Mouse (Mus musculus): Measurements from ENCODE around the gene Zbtb11. TPM values are rescaled to one million over a fixed set of nuclear protein-coding genes. Genes with fewer than 3 reads are reported as not detected.
"Not testable (repeated sequence)": the region's sequence is repeated elsewhere in the genome, so short reads cannot be mapped to it uniquely, and the experiment has no call there.

Zbtb11 gene
- polyA plus RNA-seq, 1 experiment from 2014 or later: 18.4 TPM

- Histone ChIP-seq H3K4me2 (replicated peaks) (0 out of 2 replicates have a peak overlapping the region, but pooled peaks have one; percentile 7), H3K4me1 (no peaks in the 10 kb centered on the region), H3K4me3 (no peak overlapping the region), H3K9ac (no peak overlapping the region), H3K27me3 (replicated peaks) (no peaks in the 10 kb centered on the region), H3K27ac (no peak overlapping the region), H3K36me3 (no peaks in the 10 kb centered on the region), H3K9me3 (no peaks in the 10 kb centered on the region)
- WGBS: 43% methylated on average over 19 of the region's 19 CpGs
- peak; percentile 76 for ATAC-seq (ENCODE audit: low FRiP score, low read depth)
These were observed 22.6 kb upstream of the Zbtb11 start for GRCm38 (mm10) chr16:55950946-55951678.

- no peak overlapping the region for H3K9ac ChIP-seq
- H3K27me3 ChIP-seq (replicated peaks): no peaks in the 10 kb centered on the region
- WGBS: 74% methylated on average over 7 of the region's 7 CpGs
- ATAC-seq (ENCODE audit: low FRiP score, low read depth): no peak
- H3K4me3 ChIP-seq: no peak overlapping the region
- no peaks in the 10 kb centered on the region for H3K36me3 ChIP-seq
- H3K9me3 ChIP-seq: no peaks in the 10 kb centered on the region
- H3K4me2 ChIP-seq (replicated peaks): no peak overlapping the region
- no peaks in the 10 kb centered on the region for H3K4me1 ChIP-seq
- no peak overlapping the region for H3K27ac ChIP-seq
These were observed 21.9 kb upstream of the Zbtb11 start for GRCm38 (mm10) chr16:55951679-55952327.

- Histone ChIP-seq H3K27me3 (replicated peaks) (no peaks in the 10 kb centered on the region), H3K9me3 (no peaks in the 10 kb centered on the region), H3K9ac (no peak overlapping the region), H3K4me1 (no peaks in the 10 kb centered on the region), H3K4me3 (no peak overlapping the region), H3K4me2 (replicated peaks) (no peak overlapping the region), H3K27ac (no peak overlapping the region), H3K36me3 (no peaks in the 10 kb centered on the region)
- no peak for ATAC-seq (ENCODE audit: low FRiP score, low read depth)
These were observed 20.9 kb upstream of the Zbtb11 start for GRCm38 (mm10) chr16:55952771-55953170.

- H3K4me3 ChIP-seq; H3K4me2 ChIP-seq (replicated peaks); H3K36me3 ChIP-seq; ATAC-seq (ENCODE audit: low FRiP score, low read depth); H3K9me3 ChIP-seq; H3K4me1 ChIP-seq; H3K27ac ChIP-seq; H3K27me3 ChIP-seq (replicated peaks); H3K9ac ChIP-seq: not testable (repeated sequence)
- WGBS: 95% methylated on average over 9 of the region's 9 CpGs
These were observed 19.5 kb upstream of the Zbtb11 start for GRCm38 (mm10) chr16:55954196-55954595.

- H3K27ac ChIP-seq; H3K36me3 ChIP-seq; H3K4me1 ChIP-seq; H3K9me3 ChIP-seq; H3K9ac ChIP-seq; ATAC-seq (ENCODE audit: low FRiP score, low read depth); H3K4me3 ChIP-seq; H3K4me2 ChIP-seq (replicated peaks); H3K27me3 ChIP-seq (replicated peaks): not testable (repeated sequence)
- 94% methylated on average over 6 of the region's 11 CpGs for WGBS
These were observed 10.6 kb upstream of the Zbtb11 start for GRCm38 (mm10) chr16:55963068-55963467.

GRCm38 (mm10) chr16:55964126-55964949 is 9.3 kb upstream of the Zbtb11 start:
- 69% methylated on average over 4 of the region's 4 CpGs for WGBS
- H3K9me3 ChIP-seq: no peaks in the 10 kb centered on the region
- no peak overlapping the region for H3K9ac ChIP-seq
- H3K36me3 ChIP-seq: peaks cover 9% of the 10 kb centered on the region
- H3K27ac ChIP-seq: no peak overlapping the region
- H3K4me3 ChIP-seq: no peak overlapping the region
- no peaks in the 10 kb centered on the region for H3K27me3 ChIP-seq (replicated peaks)
- ATAC-seq (ENCODE audit: low FRiP score, low read depth): no peak
- peaks cover 5% of the 10 kb centered on the region for H3K4me1 ChIP-seq
- H3K4me2 ChIP-seq (replicated peaks): no peak overlapping the region

- Histone ChIP-seq H3K4me3 (peak within 1 kb of the TSS; percentile 78), H3K9me3 (no peaks in the 10 kb centered on the region), H3K4me2 (replicated peaks) (peak within 1 kb of the TSS; percentile 78), H3K27ac (peak within 1 kb of the TSS; percentile 66), H3K27me3 (replicated peaks) (no peaks in the 10 kb centered on the region), H3K4me1 (peaks cover 5% of the 10 kb centered on the region), H3K9ac (peak within 1 kb of the TSS; percentile 90), H3K36me3 (peaks cover 27% of the 10 kb centered on the region)
- under 1% methylated on average over 42 of the region's 42 CpGs for WGBS
- peak; percentile 94 for ATAC-seq (ENCODE audit: low FRiP score, low read depth)
These were observed 7.3 kb upstream of the Zbtb11 start, which contains the start of gene Rpl24 for GRCm38 (mm10) chr16:55966212-55966871. Gene Rpl24 (plus strand): TSS chr16:55966275.

GRCm38 (mm10) chr16:55967221-55967620 is 6.5 kb upstream of the Zbtb11 start:
- peak overlapping the region; percentile 90 for H3K9ac ChIP-seq
- H3K36me3 ChIP-seq: peaks cover 36% of the 10 kb centered on the region
- ATAC-seq (ENCODE audit: low FRiP score, low read depth): no peak
- H3K27me3 ChIP-seq (replicated peaks): no peaks in the 10 kb centered on the region
- peak overlapping the region; percentile 78 for H3K4me3 ChIP-seq
- no peaks in the 10 kb centered on the region for H3K9me3 ChIP-seq
- H3K4me2 ChIP-seq (replicated peaks): peak overlapping the region; percentile 78
- H3K27ac ChIP-seq: no peak overlapping the region
- peaks cover 5% of the 10 kb centered on the region for H3K4me1 ChIP-seq
- 45% methylated on average over 1 of the region's 1 CpGs for WGBS

- Histone ChIP-seq H3K27me3 (replicated peaks) (no peaks in the 10 kb centered on the region), H3K9me3 (no peaks in the 10 kb centered on the region), H3K4me2 (replicated peaks) (no peak overlapping the region), H3K36me3 (peaks cover 37% of the 10 kb centered on the region), H3K27ac (no peak overlapping the region), H3K4me3 (no peak overlapping the region), H3K4me1 (peaks cover 8% of the 10 kb centered on the region), H3K9ac (no peak overlapping the region)
- 82% methylated on average over 3 of the region's 3 CpGs for WGBS
- ATAC-seq (ENCODE audit: low FRiP score, low read depth): no peak
These were observed 4.5 kb upstream of the Zbtb11 start for GRCm38 (mm10) chr16:55969147-55969546.

GRCm38 (mm10) chr16:55970416-55970815 is 3.3 kb upstream of the Zbtb11 start:
- peaks cover 14% of the 10 kb centered on the region for H3K4me1 ChIP-seq
- no peaks in the 10 kb centered on the region for H3K9me3 ChIP-seq
- peaks cover 37% of the 10 kb centered on the region for H3K36me3 ChIP-seq
- H3K9ac ChIP-seq: no peak overlapping the region
- H3K4me2 ChIP-seq (replicated peaks): no peak overlapping the region
- H3K27me3 ChIP-seq (replicated peaks): no peaks in the 10 kb centered on the region
- no peak overlapping the region for H3K27ac ChIP-seq
- ATAC-seq (ENCODE audit: low FRiP score, low read depth): no peak
- 98% methylated on average over 5 of the region's 5 CpGs for WGBS
- no peak overlapping the region for H3K4me3 ChIP-seq

GRCm38 (mm10) chr16:55971735-55972615 is 1.7 kb upstream of the Zbtb11 start:
- Histone ChIP-seq H3K4me3 (no peak overlapping the region), H3K27ac (no peak overlapping the region)
- 88% methylated on average over 6 of the region's 6 CpGs for WGBS

More at GRCm38 (mm10) chr16:55971735-55972615, 1.7 kb upstream of the Zbtb11 start:
- Histone ChIP-seq H3K36me3 (peaks cover 37% of the 10 kb centered on the region), H3K4me1 (peaks cover 15% of the 10 kb centered on the region), H3K27me3 (replicated peaks) (no peaks in the 10 kb centered on the region), H3K4me2 (replicated peaks) (no peak overlapping the region), H3K9me3 (no peaks in the 10 kb centered on the region), H3K9ac (no peak overlapping the region)
- ATAC-seq (ENCODE audit: low FRiP score, low read depth): no peak
